Mouse (Mus musculus): ENCODE measurements around the gene Arl14ep.

Arl14ep gene

GRCm38 (mm10) chr2:106942451-106942850 is 31.8 kb downstream of the Arl14ep start:
- peak; percentile 30 for DNase-seq

GRCm38 (mm10) chr2:106935681-106936080 is 38.5 kb downstream of the Arl14ep start:
- no peak for DNase-seq

GRCm38 (mm10) chr2:106929906-106930305 is 44.3 kb downstream of the Arl14ep start:
- DNase-seq: no peak
